Mouse (Mus musculus): ENCODE measurements around the gene Fabp1.

Fabp1 gene

DNA sequence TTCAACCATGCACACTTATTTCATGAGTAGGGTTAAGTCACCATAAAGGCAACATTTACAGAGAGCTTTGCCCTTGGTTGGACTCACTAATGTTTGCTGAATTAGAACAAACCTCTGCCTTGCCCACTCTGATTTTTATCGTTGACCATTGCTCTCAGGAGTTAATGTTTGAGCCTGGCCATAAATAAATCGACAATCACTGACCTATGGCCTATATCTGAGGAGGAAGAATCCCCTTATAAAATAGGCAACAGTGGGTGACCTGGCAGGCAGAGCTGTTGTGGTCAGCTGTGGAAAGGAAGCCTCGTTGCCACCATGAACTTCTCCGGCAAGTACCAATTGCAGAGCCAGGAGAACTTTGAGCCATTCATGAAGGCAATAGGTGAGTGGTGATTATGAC is at the start of gene Fabp1:
Gene Fabp1 (plus strand): TSS at position 216 of the 400 bp plus-strand sequence.
- DNase-seq = no peak

DNA sequence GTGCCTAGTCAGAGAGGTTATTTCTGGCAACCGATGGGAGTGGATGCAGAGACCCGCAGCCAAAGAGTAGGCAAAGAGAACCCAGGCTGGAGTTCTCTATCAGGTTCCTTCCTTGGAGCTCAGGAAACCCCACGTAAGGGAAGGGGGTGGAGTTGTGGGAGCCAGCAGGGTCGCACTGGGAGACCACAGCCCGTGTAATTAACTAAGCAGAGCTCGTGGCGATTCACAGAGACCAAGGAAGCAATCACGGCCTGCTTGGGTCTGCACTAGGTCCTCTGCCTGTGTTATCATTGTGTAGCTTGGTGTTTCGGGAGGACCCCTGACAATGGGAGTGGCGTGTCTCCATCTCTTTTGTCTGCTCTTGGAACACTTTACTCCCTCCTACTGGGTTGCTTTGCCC is 48.5 kb upstream of the Fabp1 start:
- DNase-seq = no peak

DNA sequence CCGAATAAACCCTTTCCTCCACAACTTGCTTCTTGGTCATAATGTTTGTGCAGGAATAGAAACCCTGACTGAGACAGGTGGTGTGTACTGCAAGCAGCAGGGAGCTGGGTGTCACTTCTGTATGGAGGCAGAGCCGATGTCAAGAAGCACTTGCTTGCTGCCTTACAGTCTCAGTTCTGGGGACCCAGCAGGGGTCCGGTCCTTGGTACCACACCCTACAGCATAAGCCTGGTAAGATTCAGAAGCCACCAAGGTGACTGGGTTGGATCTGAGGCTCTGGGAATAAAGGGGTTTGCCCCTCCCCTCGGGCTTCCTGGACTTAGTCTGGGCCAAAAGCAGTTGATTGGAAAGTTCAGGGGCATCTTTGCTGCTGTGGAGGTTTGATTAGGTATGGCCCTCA is 46.1 kb upstream of the Fabp1 start:
- DNase-seq = no peak

DNA sequence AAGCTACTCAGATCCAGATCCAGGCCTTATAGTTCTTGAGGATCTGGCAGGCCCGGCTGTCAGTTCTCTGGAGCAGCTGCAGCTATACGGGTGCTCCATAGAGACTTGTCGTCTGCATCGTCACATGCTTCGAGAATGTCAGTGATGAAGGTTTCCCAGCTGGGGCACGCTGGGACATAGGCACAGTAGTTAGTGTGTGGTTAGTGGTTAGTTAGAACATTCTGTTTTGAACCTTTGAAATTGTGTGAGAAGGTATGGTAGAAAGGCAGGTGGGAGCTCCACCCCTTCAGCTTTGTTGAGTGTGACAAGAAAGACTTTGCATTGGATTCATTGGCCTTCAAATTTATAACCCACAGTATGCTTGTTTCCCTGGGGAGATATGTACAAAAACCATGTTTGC is 44.8 kb upstream of the Fabp1 start:
- no peak for DNase-seq

DNA sequence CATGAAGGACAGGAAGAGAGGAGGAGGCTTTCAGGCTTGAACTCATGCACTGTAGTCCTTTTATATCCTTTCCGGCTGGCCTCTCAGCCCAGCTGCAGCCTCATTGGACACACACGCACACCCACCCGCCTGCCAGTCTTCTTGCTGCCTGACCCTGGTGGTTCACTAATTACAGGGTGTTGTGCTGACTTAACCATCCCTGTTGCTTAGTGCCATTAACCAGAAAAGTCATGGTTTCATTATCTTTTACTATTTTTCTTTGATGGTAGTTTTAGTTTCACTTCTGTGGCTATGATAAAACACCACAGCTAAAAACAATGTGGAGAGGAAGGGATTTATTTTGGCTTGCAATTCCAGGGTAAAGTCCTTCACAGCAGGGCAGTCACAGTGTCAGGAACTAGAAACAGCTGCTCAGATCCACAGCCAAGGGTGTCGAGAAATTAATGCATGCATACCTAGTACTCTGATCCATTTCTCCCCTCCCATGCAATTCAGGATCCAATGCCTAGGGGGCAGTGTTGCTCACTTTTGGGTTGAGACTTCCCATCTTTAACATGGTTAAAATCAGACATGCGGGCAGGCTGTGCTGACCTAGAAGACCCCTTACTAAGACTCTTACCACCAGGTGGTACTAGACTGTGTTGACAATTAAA is 42.8 kb upstream of the Fabp1 start:
- DNase-seq = no peak

DNA sequence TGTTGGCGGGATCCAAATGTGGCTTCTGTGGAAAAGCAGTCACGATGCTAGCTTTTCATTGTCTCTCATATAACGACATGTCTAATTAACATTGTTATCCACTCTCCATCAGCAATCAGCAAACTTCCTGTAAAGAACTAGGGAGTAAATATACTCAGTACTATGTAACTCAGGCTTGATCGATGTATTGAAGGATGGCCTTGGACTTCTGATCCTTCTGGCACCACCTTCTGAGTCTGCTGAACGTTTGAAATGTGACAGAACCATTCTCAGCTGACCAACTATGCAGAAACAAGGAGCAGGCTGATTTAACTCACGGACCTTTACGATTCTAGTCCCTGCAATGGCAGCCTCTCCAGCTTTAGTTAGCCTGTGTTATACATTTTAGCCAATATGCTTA is 38.3 kb upstream of the Fabp1 start:
- no peak for DNase-seq

DNA sequence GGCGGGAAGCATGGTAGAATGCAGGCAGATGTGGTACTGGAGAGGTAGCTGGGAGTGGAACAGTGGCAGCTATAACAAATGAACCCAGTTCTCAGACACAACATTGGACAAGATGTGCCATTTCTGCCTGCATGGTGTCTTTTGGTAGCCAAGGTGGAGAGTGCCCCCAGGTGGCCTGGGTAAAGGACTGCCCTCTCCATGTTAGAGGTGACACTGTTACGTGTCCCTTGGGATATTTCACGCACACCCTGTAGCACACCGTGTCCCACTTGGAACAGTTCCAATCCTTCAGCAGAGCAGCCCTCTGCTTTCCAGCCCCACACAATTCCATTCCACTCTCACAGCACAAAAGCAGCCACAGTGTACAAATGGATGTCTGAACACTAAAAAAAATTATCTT is 37.4 kb upstream of the Fabp1 start:
- no peak for DNase-seq

DNA sequence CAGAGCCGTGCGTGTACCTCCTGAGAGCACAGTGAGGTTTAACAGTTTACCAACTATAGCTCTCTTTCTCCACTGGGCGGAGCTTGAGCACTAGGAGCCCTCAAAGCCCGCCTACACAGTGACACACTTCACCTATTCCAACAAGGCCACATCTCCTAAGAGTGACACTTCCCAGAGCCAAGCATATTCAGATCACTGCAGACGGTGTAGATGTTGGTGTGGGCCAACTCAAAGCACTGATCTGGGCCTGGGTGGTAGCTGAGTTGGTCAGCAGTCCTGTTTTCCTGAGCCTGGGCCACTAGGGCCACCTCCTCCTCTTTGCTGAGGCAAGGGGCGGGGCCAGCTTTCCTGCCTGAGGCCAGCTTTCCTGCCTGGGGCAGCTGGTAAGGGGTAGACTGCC is 35.2 kb upstream of the Fabp1 start:
- no peak for DNase-seq

DNA sequence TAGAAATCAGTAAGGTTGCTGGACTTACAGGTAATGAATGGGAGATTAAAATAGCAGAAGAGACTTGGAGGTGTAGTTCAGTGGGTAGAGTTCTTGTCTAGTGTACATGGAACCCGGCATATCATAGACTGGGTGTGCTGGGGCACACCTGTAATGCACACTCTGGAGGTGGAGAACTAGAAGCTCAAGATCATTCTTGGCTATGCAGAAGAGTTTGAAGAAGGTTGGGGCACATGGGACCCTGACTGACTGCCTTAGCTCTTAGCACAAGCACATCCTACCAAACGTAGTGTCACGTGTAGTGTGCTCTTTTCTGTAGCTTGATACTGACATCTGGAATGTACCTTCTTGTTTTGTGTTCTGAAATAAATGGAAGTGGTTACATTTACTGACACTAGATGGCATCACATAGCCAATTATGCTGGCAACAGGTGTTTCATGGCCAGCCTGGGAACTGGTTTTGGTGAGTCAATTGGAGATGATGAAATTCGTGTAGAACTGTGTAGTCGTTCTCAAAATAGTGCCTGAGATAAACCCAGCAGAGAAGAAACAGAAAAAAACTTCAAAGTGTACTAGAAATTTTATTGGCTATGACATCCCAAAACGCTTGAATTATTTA is 33.0 kb upstream of the Fabp1 start:
- peak; percentile 40 for DNase-seq

DNA sequence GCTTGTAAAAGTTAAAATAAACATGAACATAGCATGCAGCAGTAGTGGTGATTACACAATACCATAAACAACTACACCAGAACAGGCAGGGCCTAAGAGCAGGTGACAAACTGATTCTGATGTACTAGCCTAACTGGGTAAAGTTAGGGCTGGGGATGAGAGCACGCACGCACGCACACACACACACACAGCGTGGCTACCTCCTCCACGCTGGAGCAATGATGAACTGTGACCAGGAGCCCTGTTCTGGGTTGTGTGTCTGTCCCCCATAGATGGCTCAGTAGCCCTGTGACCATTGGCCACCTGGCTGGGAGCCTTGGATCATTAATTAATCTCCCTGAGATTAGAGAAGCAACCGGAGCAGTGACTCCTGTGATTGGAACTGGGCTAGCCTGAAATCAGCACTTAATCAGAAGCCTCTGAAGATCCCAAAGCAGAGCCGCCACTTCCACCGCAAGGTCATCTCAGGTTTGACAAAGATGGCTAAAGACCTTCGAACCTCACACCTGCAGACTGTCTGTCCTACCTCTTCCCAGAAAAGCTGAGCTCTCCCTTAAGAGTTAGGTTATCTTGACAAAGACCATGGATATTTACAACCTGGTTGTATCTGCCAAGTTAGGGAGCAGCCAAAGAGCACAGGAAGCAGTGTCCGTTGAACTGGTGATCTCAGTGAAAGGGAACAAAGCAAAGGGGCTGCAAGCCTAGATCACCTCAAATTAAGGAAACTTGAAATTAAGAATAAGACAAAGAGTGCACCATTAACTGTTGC is 26.6 kb upstream of the Fabp1 start:
- DNase-seq = no peak

DNA sequence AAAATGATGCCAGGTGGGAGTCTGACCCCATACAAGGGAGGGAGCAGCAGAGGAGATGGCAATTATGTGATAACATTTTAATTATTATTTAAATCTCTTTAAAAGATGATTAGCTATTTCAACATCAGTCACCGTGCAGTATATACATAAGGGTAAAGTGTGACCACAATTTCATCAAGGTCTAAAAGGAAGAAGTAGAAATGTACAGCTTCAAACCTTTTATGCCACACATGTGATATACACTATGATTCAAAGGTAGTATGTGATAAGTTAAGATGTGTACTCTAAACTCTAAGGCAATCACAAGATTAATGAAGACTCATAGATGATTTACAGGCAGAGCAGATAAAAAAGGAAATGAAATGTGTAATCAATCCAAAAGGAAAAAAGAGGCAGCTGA is 19.0 kb upstream of the Fabp1 start:
- no peak for DNase-seq

DNA sequence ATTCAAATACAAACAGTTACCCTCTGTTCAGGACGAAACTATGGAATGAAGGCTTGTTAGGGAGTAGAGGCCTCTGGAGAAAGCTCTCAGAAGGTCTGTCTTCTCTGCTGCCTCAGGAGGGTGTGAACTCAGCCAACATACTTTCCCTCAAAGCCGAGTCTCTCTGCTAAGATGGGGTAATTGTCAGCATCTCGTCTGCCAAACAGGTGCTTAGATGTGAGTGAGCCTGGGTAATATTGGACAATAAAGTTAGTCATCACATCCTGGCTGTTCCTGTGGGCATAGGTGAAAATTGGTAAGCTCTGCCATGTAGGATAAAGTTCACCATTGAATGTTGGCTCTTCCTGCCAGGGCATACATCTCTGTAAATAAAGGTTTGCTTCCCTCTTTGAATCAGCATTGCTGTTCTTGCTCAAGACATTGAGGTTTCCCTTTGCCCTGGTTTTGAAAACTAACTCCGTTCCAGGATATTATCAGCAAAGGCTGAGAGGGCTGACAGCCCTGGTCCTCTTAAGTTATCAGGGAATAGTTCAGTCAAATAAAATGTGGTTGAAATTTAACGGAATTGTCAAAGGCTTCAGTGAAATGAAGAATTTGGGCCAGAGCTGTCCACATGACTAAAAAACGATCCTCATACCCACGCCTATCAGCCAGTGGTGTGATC is 14.6 kb upstream of the Fabp1 start:
- no peak for DNase-seq

DNA sequence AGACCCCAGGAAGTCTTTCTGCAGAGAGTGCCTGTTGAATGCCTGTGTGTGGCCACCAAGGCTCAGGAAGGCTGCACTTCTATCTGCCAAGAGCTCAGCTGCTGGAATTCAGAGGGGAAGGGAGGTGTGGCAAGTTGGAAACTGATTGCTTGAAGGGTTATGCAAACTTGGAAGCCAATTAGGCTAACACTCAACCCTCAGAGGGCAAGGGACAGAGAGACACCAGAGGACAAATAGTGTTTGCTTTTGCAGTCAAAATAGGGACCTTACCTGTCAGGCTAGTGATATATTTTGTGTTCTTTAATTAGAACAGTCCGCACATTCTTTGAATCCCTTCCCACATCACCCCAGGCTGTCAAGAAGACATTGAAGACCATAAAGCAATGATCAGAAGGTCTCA is 10.0 kb upstream of the Fabp1 start:
- DNase-seq = no peak

DNA sequence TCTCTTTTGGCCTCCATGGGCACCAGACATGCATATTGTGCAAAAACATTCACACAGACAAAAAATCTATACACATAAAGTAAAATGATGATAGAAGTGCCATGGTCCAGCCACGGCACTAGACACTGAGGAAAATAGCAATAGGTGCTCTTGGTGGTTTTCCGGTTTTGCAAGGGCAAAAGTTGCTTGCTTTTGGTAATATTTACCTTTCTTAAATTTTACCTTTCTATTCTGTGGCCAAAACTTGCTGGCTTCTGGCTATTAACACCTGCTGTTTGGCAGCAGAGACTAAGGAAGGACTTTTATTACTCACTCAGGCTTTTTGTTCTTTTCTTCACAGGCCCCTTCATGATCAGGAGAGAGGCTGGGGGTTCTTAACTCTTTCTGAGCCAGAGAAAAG is 9.1 kb upstream of the Fabp1 start:
- no peak for DNase-seq

DNA sequence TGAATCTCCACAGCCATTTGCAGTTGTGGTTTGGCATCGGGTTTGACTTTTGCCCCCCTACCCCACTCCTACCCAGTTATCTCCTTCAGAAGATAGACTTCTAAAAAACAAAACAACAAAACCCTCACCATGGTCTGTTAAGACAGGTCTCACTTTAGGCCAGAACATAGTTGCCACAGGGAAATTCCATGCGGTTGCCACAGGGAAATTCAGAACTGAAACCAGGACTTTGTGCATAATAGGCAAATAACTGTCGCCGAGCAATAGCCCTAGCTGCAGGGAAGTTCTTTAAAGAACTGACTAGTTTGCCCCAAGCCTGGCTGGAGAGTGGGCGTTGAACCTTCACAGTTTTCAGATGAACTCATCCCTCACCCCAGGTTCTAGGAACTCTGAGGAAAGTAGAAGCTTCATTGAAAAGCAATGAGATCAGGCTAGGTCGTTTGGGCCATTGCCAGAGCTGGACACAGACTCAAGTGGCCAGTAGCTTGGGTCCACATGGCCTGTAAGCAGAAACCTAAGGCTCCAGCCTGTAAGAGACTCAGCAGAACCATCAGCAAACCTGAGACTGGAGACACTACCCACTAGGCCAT is 6.4 kb upstream of the Fabp1 start:
- no peak for DNase-seq

DNA sequence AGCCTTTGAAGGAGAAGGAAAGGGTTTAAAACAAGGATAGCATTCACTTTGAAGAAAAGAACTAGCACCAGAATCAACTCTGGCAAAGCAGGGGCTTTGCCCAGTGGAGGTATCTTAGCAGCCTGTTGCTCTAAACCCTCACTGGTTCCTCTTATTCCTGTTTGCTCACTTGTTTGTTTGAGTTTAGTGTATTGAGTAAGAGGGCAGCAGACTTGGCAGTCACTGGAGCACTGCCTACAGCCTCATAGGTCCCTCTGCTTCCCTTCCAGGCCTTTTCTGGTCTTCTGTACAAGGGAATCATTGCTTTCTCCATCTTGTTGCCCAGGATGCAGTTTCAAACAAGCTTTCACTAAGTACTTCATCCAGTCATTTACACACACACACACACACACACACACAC is 3.5 kb upstream of the Fabp1 start:
- no peak for DNase-seq

DNA sequence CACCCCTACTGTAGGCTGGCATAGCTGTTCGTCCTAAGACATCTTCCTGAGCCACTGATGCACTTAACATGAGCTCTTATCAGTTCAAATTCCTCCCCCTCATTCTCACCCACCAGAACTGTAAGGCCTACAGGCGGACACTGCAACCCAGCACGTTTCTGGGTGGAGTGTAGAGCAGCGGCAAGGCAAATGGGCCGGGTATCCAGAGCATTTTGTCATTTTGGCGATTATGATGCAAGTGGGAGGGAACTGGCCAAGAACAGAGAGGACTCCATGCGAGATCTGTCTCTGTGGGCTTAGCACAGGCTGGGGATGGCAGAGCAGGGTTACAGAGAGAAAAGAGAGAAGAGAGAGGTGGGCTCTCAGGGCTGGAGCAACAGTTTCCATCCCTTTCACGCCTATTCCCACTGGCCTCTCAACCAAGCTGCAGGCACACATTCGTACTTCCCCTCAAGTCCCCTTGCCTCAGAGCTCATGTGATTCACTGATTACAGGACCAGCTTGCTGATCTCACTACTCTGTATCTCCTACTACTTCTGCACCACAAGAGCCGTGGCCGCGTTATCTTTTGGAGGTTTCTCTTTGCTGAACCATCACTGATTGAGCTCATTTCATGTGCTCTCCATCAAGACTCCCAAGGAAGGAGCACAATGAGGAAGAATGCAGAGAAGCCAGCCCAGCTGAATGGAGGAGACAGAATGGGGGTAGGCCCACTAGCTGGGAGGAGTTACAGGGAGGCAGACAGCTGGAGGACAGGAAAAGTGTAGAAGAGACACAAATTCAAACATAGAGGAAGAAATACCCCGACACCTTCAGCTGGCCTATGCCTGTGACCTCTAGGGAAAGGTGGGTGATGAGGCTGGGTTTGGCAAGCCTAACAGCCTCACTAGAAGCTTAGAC is 1.7 kb upstream of the Fabp1 start:
- DNase-seq = no peak

DNA sequence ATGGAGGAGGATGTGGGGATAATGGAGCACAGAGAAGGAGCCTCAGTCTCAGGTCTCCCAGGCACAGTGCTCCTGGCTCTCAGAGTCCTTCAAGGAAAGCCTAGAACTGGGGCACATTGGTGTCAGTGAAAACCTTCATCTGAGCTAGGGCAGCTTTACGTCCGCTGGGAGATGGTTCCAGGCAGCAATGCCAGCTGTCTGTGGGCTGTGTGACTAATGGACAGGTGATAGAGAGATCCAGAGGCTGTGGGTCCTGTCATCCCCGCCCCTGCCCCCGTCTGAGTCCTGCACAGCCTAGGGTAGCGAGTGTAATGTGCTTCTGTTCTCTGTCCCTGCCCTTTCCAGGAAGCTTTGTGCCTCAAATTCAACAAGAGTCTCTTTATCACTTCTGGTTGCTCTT is 2.3 kb downstream of the Fabp1 start:
- DNase-seq = no peak

DNA sequence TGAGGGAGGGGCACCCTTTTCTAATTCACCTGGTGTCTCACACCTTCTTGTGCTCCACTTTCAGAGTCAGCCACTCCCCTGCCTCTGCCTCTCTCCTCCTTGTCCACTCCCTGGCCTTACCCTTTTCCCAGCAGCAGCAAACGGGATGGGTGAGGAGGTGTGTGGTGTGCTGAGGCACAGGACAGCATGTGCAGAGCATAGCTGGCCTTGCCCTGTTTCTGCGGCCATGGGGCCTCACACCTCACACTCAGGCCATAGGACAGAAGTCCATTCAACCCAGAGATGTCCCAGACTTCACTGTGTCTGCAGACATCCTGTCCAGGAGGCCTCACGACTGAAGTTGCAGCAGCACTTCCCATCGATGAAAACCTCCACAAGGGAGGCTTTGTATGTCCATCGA is 4.0 kb downstream of the Fabp1 start:
- DNase-seq = no peak

DNA sequence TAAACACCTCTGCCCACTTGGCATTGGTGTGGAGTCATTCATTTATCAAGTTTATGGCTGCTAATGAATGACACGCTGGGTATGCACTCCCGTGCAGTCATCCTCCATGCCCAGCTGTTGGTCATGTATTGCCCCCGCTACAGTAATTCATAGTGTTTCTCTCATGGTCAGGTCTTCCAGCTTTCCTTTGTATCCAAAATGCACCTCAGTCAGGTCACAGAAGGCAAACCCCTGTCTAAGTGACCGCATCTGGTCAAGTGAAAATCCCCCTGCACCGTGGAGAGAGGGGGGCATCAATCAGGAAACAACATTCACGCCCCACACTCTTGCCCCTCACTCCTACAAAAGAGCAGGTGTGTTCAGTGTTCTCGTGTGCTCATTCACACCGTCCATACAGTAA is 4.5 kb downstream of the Fabp1 start:
- DNase-seq = no peak

DNA sequence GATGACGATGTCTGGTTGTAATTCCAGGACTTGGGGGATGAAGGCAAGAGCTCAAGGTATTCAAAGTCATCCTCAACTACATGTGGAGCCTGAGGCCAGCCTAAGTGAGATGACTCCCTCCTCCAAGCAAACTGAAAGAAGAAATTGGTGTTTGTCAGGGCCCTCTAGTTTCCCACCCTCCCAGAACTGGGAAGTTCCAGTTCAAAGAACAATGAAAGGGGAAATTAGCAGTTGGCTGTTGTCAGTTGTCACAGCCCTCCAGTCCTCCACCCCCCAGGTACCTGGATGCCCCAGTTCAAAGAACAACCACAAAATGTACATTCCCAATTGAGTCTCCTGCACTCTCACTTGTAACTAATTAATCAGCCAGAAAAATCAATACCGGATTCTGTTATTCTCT is 9.1 kb downstream of the Fabp1 start:
- no peak for DNase-seq

DNA sequence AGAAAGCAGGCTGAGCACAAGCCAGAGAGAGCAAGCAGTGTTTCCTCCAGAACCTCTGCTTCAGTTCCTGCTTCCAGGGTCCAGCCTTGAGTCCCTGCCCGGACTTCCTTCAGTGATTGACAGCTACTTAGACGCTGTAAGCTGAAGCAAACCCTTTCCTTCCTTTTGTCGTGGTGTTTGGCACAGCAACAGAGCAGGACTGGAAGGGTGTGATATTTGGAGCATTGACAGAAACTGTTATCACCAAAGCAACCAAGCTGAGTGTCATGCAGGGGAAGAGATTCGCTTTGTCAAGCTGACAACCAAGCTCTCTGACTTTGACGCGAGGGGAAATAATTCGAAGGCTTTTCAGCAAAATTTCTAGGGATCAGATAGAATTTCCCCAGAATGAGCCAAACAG is 12.3 kb downstream of the Fabp1 start:
- no peak for DNase-seq

Data from layer of hippocampus, adult 9-11 months (tissue).